Mouse (Mus musculus) embryo, embryonic 11 days (tissue): ENCODE results near the gene Slc45a3.

ENCODE experiments used
- DNase-seq: peaks from one replicate; pipeline ENCODE4 v3.0.0-alpha.2; 2015

The Slc45a3 gene

GRCm38 (mm10) chr1:131965818-131966217 is 3.1 kb downstream of the Slc45a3 start:
- DNase-seq: no peak

- DNase-seq: no peak
These were observed 4.6 kb downstream of the Slc45a3 start for GRCm38 (mm10) chr1:131967336-131967735.

- DNase-seq: no peak
These were observed 5.8 kb downstream of the Slc45a3 start for GRCm38 (mm10) chr1:131968556-131968955.

- no peak for DNase-seq
These were observed 6.2 kb downstream of the Slc45a3 start for GRCm38 (mm10) chr1:131968983-131969382.

GRCm38 (mm10) chr1:131969825-131970224 is 7.1 kb downstream of the Slc45a3 start:
- DNase-seq: no peak

- peak; percentile 27 for DNase-seq
These were observed 7.5 kb downstream of the Slc45a3 start for GRCm38 (mm10) chr1:131970322-131970660.

- peak; percentile 88 for DNase-seq
These were observed 8.1 kb downstream of the Slc45a3 start for GRCm38 (mm10) chr1:131970661-131971520.

GRCm38 (mm10) chr1:131971771-131972497 is 9.2 kb downstream of the Slc45a3 start:
- peak; percentile 82 for DNase-seq

GRCm38 (mm10) chr1:131972498-131973334 is 9.9 kb downstream of the Slc45a3 start:
- DNase-seq: no peak

- no peak for DNase-seq
These were observed 11.2 kb downstream of the Slc45a3 start for GRCm38 (mm10) chr1:131973991-131974390.

GRCm38 (mm10) chr1:131976886-131977285 is 14.1 kb downstream of the Slc45a3 start:
- no peak for DNase-seq

GRCm38 (mm10) chr1:131980471-131980870 is 17.7 kb downstream of the Slc45a3 start:
- no peak for DNase-seq

GRCm38 (mm10) chr1:131981378-131982013 is 18.7 kb downstream of the Slc45a3 start:
- DNase-seq: peak; percentile 87

GRCm38 (mm10) chr1:131982907-131983306 is 20.1 kb downstream of the Slc45a3 start:
- peak; percentile 78 for DNase-seq

- DNase-seq: no peak
These were observed 21.0 kb downstream of the Slc45a3 start for GRCm38 (mm10) chr1:131983806-131984205.

GRCm38 (mm10) chr1:131987432-131987831 is 24.7 kb downstream of the Slc45a3 start:
- no peak for DNase-seq

GRCm38 (mm10) chr1:131989476-131989875 is 26.7 kb downstream of the Slc45a3 start:
- DNase-seq: no peak

- DNase-seq: no peak
These were observed 27.5 kb downstream of the Slc45a3 start for GRCm38 (mm10) chr1:131990083-131990760.

- DNase-seq: no peak
These were observed 29.8 kb downstream of the Slc45a3 start for GRCm38 (mm10) chr1:131992561-131993001.

- no peak for DNase-seq
These were observed 30.6 kb downstream of the Slc45a3 start for GRCm38 (mm10) chr1:131993169-131994040.

- DNase-seq: peak; percentile 61
These were observed 32.3 kb downstream of the Slc45a3 start for GRCm38 (mm10) chr1:131995062-131995461.
